Mouse (Mus musculus) frontal cortex, postnatal 36 days (tissue): ENCODE results near the gene Gsdmc4.
A peak's percentile ranks its signal among the peaks of the same experiment; 100 is the strongest.
"Not testable (repeated sequence)": the region's sequence is repeated elsewhere in the genome, so short reads cannot be mapped to it uniquely, and the experiment has no call there.

ENCODE experiments used
- DNase-seq, 2 experiments: peaks; one replicate each; pipeline ENCODE4 v3.0.0; 2022; ENCODE audit warnings: low spot score in 2 of 2

The Gsdmc4 gene

GRCm38 (mm10) chr15:63912197-63912596 is at the start of gene Gsdmc4:
Gene Gsdmc4 (minus strand): TSS chr15:63912297.
- not testable (repeated sequence) for DNase-seq

GRCm38 (mm10) chr15:63960542-63960941 is 48.4 kb upstream of the Gsdmc4 start:
- DNase-seq = no peak

- no peak for DNase-seq
These were observed 45.5 kb upstream of the Gsdmc4 start for GRCm38 (mm10) chr15:63957553-63957952.

GRCm38 (mm10) chr15:63953256-63953655 is 41.2 kb upstream of the Gsdmc4 start:
- DNase-seq = no peak

GRCm38 (mm10) chr15:63941221-63941620 is 29.1 kb upstream of the Gsdmc4 start:
- DNase-seq = no peak

- no peak for DNase-seq
These were observed 20.6 kb upstream of the Gsdmc4 start for GRCm38 (mm10) chr15:63932656-63933055.

GRCm38 (mm10) chr15:63931404-63931803 is 19.3 kb upstream of the Gsdmc4 start:
- no peak for DNase-seq

GRCm38 (mm10) chr15:63930107-63931041 is 18.3 kb upstream of the Gsdmc4 start:
- no peak for DNase-seq

GRCm38 (mm10) chr15:63926201-63926600 is 14.1 kb upstream of the Gsdmc4 start:
- DNase-seq = no peak

- DNase-seq = no peak
These were observed 12.4 kb upstream of the Gsdmc4 start for GRCm38 (mm10) chr15:63924484-63924883.

GRCm38 (mm10) chr15:63921618-63922017 is 9.5 kb upstream of the Gsdmc4 start:
- not testable (repeated sequence) for DNase-seq

GRCm38 (mm10) chr15:63919728-63920127 is 7.6 kb upstream of the Gsdmc4 start:
- DNase-seq = not testable (repeated sequence)

GRCm38 (mm10) chr15:63916584-63916983 is 4.5 kb upstream of the Gsdmc4 start:
- DNase-seq = not testable (repeated sequence)

- DNase-seq = not testable (repeated sequence)
These were observed 2.2 kb downstream of the Gsdmc4 start for GRCm38 (mm10) chr15:63909896-63910295.

GRCm38 (mm10) chr15:63895560-63896353 is 16.3 kb downstream of the Gsdmc4 start:
- peak; percentile 5 to 19 for DNase-seq

- DNase-seq = not testable (repeated sequence)
These were observed 23.7 kb downstream of the Gsdmc4 start for GRCm38 (mm10) chr15:63888440-63888839.

GRCm38 (mm10) chr15:63887949-63888348 is 24.1 kb downstream of the Gsdmc4 start:
- DNase-seq = not testable (repeated sequence)

- not testable (repeated sequence) for DNase-seq
These were observed 33.6 kb downstream of the Gsdmc4 start, which contains the start of gene Gsdmc3 for GRCm38 (mm10) chr15:63878458-63878857. Gene Gsdmc3 (minus strand): TSS chr15:63878558.

GRCm38 (mm10) chr15:63876160-63876559 is 35.9 kb downstream of the Gsdmc4 start:
- DNase-seq = not testable (repeated sequence)

GRCm38 (mm10) chr15:63861965-63862364 is 50.1 kb downstream of the Gsdmc4 start:
- DNase-seq = not testable (repeated sequence)
